Mouse (Mus musculus): ENCODE results near the gene Pcif1.

DNA sequence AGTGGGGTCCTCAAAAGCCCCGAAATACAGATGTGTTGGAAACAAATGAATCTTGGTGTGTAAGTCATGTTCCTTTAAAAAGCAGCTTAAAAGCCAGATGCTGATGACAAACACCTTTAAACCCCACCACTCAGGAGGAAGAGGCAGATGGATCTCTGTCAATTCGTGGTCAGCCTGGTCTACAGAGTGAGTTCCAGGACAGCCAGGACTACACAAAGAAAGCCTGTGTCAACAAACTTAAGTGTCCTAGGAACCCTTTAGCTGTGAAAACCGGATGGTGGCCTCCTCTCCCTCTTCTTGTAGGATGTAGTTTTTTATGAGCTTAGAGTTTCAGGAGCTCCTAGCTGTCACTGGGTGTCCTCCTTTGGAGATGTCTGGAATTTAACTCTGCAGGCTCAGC lies 5.5 kb upstream of the Pcif1 start:
- no peak for TF ChIP-seq CTCF (IDR thresholded peaks at IDR 0.05)
- no peak for TF ChIP-seq EP300 (IDR thresholded peaks at IDR 0.05; ENCODE audit: insufficient read depth, low read depth, low read length)

Data from heart, adult 2 months (tissue).